Mouse (Mus musculus) midbrain, embryonic 12.5 days (tissue): Measurements from ENCODE around the gene Gprc5c. TPM values are rescaled to one million over a fixed set of nuclear protein-coding genes. Genes with fewer than 3 reads are reported as not detected.

Source experiments
- ATAC-seq: fragments of 200-750 bp; cut with Nextera tagmentation; 2 replicates; pipeline ENCODE4 v1.8.0; 2017; ENCODE audit warnings: low read depth, moderate TSS enrichment, moderate library complexity; ENCODE audit not compliant: low FRiP score
- H3K27ac ChIP-seq: fragments of 300-500 bp; sonication (generic); replicated peaks from 2 replicates; pipeline ENCODE4 v1.5.1; 2016; ENCODE audit warnings: mild to moderate bottlenecking
- H3K27me3 ChIP-seq: fragments of 300-500 bp; sonication (generic); 2 replicates; pipeline ENCODE4 v1.6.1; 2016; ENCODE audit warnings: mild to moderate bottlenecking
- H3K36me3 ChIP-seq: fragments of 300-500 bp; sonication (generic); 2 replicates; pipeline ENCODE4 v1.6.1; 2016
- H3K4me1 ChIP-seq: fragments of 300-500 bp; sonication (generic); 2 replicates; pipeline ENCODE4 v1.6.1; 2016
- H3K4me2 ChIP-seq: fragments of 300-500 bp; sonication (generic); replicated peaks from 2 replicates; pipeline ENCODE4 v1.6.1; 2016; ENCODE audit warnings: mild to moderate bottlenecking, moderate library complexity
- H3K4me3 ChIP-seq: fragments of 300-500 bp; sonication (generic); 2 replicates; pipeline ENCODE4 v1.5.1; 2016; ENCODE audit warnings: mild to moderate bottlenecking
- H3K9ac ChIP-seq: fragments of 300-500 bp; sonication (generic); replicated peaks from 2 replicates; pipeline ENCODE4 v1.6.1; 2016; ENCODE audit warnings: mild to moderate bottlenecking, moderate library complexity
- H3K9me3 ChIP-seq: fragments of 300-500 bp; sonication (generic); 2 replicates; pipeline ENCODE4 v1.6.1; 2016; ENCODE audit warnings: mild to moderate bottlenecking
- WGBS: fragments of 180-500 bp; shearing (Covaris S2); methylation state at CpG from one replicate; pipeline ENCODE4 v1.1.7; 2016; 5-methylcytosine and 5-hydroxymethylcytosine counted together
- polyA plus RNA-seq: library from polyadenylated mRNA; unstranded; fragments of >200 nt; fragmentation: Nextera tagmentation; extraction: Ambion mirVana; gene quantifications from 2 replicates; pipeline ENCODE4 v1.2.1, GENCODE M21; 2016

The Gprc5c gene
- polyA plus RNA-seq, 1 experiment from 2014 or later = 16.8 TPM

GRCm38 (mm10) chr11:114858641-114859040 lies 7.7 kb downstream of the Gprc5c start:
- Histone ChIP-seq H3K9ac (no peak overlapping the region), H3K4me1 (no peaks in the 10 kb centered on the region), H3K4me2 (no peak overlapping the region), H3K27ac (no peak overlapping the region), H3K36me3 (no peaks in the 10 kb centered on the region), H3K27me3 (peaks cover 14% of the 10 kb centered on the region; the same call in 1 of the 2 replicates), H3K4me3 (no peak overlapping the region), H3K9me3 (no peaks in the 10 kb centered on the region)
- 97% methylated on average over 2 of the region's 2 CpGs for WGBS
- no peak for ATAC-seq

- 90% methylated on average over 2 of the region's 2 CpGs for WGBS
- H3K4me1 ChIP-seq = no peaks in the 10 kb centered on the region
- no peaks in the 10 kb centered on the region for H3K9me3 ChIP-seq
- no peaks in the 10 kb centered on the region for H3K36me3 ChIP-seq
- no peaks in the 10 kb centered on the region; the same call in 1 of the 2 replicates for H3K27me3 ChIP-seq
- no peak for ATAC-seq
- H3K27ac ChIP-seq = no peak overlapping the region
- H3K9ac ChIP-seq = no peak overlapping the region
- H3K4me2 ChIP-seq = no peak overlapping the region
- no peak overlapping the region for H3K4me3 ChIP-seq
Measured at GRCm38 (mm10) chr11:114861057-114861456, 10.1 kb downstream of the Gprc5c start.

- Histone ChIP-seq H3K4me2 (no peak overlapping the region), H3K36me3 (no peaks in the 10 kb centered on the region), H3K4me3 (no peak overlapping the region), H3K9me3 (no peaks in the 10 kb centered on the region), H3K4me1 (no peaks in the 10 kb centered on the region), H3K27me3 (no peaks in the 10 kb centered on the region; the same call in 1 of the 2 replicates), H3K9ac (no peak overlapping the region), H3K27ac (no peak overlapping the region)
- 86% methylated on average over 3 of the region's 3 CpGs for WGBS
- ATAC-seq = no peak
Measured at GRCm38 (mm10) chr11:114862687-114863086, 11.7 kb downstream of the Gprc5c start.

GRCm38 (mm10) chr11:114863918-114864420 lies 13.0 kb downstream of the Gprc5c start:
- peaks cover 3% of the 10 kb centered on the region; the same call in 1 of the 2 replicates for H3K27me3 ChIP-seq
- H3K36me3 ChIP-seq = no peaks in the 10 kb centered on the region
- H3K4me1 ChIP-seq = no peaks in the 10 kb centered on the region
- no peak overlapping the region for H3K27ac ChIP-seq
- ATAC-seq = no peak
- H3K4me3 ChIP-seq = no peak overlapping the region
- 94% methylated on average over 21 of the region's 21 CpGs for WGBS
- no peak overlapping the region for H3K4me2 ChIP-seq
- H3K9me3 ChIP-seq = no peaks in the 10 kb centered on the region
- H3K9ac ChIP-seq = no peak overlapping the region

DNA sequence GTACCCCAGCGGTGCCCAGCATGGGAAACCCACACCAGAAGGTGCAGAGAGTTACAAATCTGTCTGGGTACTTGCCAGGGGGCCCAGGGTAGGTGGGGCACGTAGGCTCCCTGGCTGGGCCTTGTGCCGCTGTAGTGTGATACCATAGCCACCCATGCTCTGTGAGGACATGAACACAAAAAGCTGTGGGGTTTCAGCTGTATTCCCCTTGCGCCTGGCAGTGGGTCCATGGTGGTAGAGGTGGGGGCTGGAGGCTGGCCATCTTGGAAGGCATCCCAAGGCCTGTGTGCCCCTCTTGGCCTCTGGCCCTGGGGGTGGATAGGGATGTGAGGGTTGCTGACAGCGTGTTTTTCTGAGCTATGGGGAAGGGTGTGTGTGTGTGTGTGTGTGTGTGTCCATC lies 15.0 kb downstream of the Gprc5c start:
- no peak overlapping the region for H3K4me3 ChIP-seq
- no peak overlapping the region for H3K27ac ChIP-seq
- ATAC-seq = no peak
- no peaks in the 10 kb centered on the region for H3K36me3 ChIP-seq
- H3K4me2 ChIP-seq = no peak overlapping the region
- no peak overlapping the region for H3K9ac ChIP-seq
- H3K27me3 ChIP-seq = peaks cover 3% of the 10 kb centered on the region; the same call in 1 of the 2 replicates
- WGBS = 84% methylated on average over 5 of the region's 5 CpGs
- no peaks in the 10 kb centered on the region for H3K9me3 ChIP-seq
- no peaks in the 10 kb centered on the region for H3K4me1 ChIP-seq

GRCm38 (mm10) chr11:114866486-114867360 lies 15.8 kb downstream of the Gprc5c start:
- no peak overlapping the region for H3K9ac ChIP-seq
- H3K27me3 ChIP-seq = peaks cover 3% of the 10 kb centered on the region; the same call in 1 of the 2 replicates
- no peak for ATAC-seq
- H3K9me3 ChIP-seq = no peaks in the 10 kb centered on the region
- H3K4me3 ChIP-seq = no peak overlapping the region
- WGBS = 66% methylated on average over 10 of the region's 10 CpGs
- no peak overlapping the region for H3K27ac ChIP-seq
- H3K4me1 ChIP-seq = no peaks in the 10 kb centered on the region
- no peak overlapping the region for H3K4me2 ChIP-seq
- no peaks in the 10 kb centered on the region for H3K36me3 ChIP-seq

GRCm38 (mm10) chr11:114867361-114868235 lies 16.6 kb downstream of the Gprc5c start:
- 80% methylated on average over 11 of the region's 11 CpGs for WGBS
- Histone ChIP-seq H3K36me3 (no peaks in the 10 kb centered on the region), H3K9ac (no peak overlapping the region), H3K4me1 (peaks cover 3% of the 10 kb centered on the region), H3K4me3 (no peak overlapping the region), H3K4me2 (no peak overlapping the region), H3K9me3 (no peaks in the 10 kb centered on the region), H3K27me3 (peaks cover 3% of the 10 kb centered on the region; the same call in 1 of the 2 replicates), H3K27ac (no peak overlapping the region)
- ATAC-seq = no peak

DNA sequence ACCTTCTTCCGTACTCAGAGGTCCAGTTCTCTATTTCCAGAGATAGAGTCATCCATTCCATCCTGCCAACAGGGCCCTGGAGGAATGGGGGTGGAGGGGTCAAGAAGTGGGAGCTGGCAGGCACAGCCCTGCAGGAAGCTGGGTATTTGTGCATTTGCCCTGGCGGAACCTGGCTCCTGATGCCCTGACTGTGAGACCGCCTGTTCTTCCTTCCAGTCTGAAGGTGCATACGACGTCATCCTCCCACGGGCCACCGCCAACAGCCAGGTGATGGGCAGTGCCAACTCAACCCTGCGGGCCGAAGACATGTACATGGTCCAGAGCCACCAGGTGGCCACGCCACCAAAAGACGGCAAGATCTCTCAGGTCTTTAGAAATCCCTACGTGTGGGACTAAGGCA lies 17.3 kb downstream of the Gprc5c start:
- H3K9me3 ChIP-seq = no peaks in the 10 kb centered on the region
- no peak overlapping the region for H3K4me3 ChIP-seq
- peaks cover 3% of the 10 kb centered on the region; the same call in 1 of the 2 replicates for H3K27me3 ChIP-seq
- WGBS = 92% methylated on average over 12 of the region's 12 CpGs
- H3K4me1 ChIP-seq = peaks cover 10% of the 10 kb centered on the region
- no peak for ATAC-seq
- H3K36me3 ChIP-seq = no peaks in the 10 kb centered on the region
- no peak overlapping the region for H3K9ac ChIP-seq
- no peak overlapping the region for H3K4me2 ChIP-seq
- no peak overlapping the region for H3K27ac ChIP-seq

DNA sequence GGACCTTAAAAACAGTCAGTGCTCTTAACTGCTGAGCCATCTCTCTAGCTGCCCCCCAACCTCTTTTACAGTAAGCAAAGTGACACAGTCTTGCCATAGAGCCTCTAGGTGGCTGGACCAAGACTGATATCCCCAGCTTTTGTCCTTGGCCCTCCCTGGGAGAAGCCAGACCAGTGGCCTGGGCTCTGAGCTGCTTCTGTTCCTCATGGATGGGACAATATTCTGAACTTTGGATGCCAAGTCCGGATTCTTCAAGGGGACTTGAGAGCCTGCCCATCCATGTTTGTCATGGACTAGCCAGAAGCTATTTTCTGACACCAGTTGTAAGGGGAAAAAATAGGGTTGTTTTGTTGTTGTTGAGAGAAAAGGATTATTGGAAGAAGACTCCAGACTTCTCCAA lies 18.8 kb downstream of the Gprc5c start:
- no peak for ATAC-seq
- H3K36me3 ChIP-seq = no peaks in the 10 kb centered on the region
- no peak overlapping the region for H3K9ac ChIP-seq
- no peak overlapping the region for H3K27ac ChIP-seq
- H3K9me3 ChIP-seq = no peaks in the 10 kb centered on the region
- peaks cover 3% of the 10 kb centered on the region; the same call in 1 of the 2 replicates for H3K27me3 ChIP-seq
- 76% methylated on average over 1 of the region's 1 CpGs for WGBS
- H3K4me2 ChIP-seq = no peak overlapping the region
- no peak overlapping the region for H3K4me3 ChIP-seq
- H3K4me1 ChIP-seq = peaks cover 19% of the 10 kb centered on the region

- H3K36me3 ChIP-seq = no peaks in the 10 kb centered on the region
- H3K4me1 ChIP-seq = peaks cover 26% of the 10 kb centered on the region
- no peak overlapping the region for H3K4me2 ChIP-seq
- H3K4me3 ChIP-seq = no peak overlapping the region
- H3K27ac ChIP-seq = no peak overlapping the region
- no peaks in the 10 kb centered on the region for H3K9me3 ChIP-seq
- ATAC-seq = no peak
- 0 out of 2 replicates have a peak, but pooled peaks cover 6% of the 10 kb centered on the region for H3K27me3 ChIP-seq
- no peak overlapping the region for H3K9ac ChIP-seq
- WGBS = 85% methylated on average over 2 of the region's 2 CpGs
Measured at GRCm38 (mm10) chr11:114871540-114871939, 20.6 kb downstream of the Gprc5c start.

- ATAC-seq = no peak; the same call in 1 of the 2 replicates
- peak overlapping the region; percentile 42 for H3K27ac ChIP-seq
- H3K36me3 ChIP-seq = no peaks in the 10 kb centered on the region
- H3K4me3 ChIP-seq = no peak overlapping the region
- 0 out of 2 replicates have a peak, but pooled peaks cover 6% of the 10 kb centered on the region for H3K27me3 ChIP-seq
- peaks cover 26% of the 10 kb centered on the region for H3K4me1 ChIP-seq
- 24% methylated on average over 6 of the region's 6 CpGs for WGBS
- H3K9ac ChIP-seq = no peak overlapping the region
- no peaks in the 10 kb centered on the region for H3K9me3 ChIP-seq
- no peak overlapping the region for H3K4me2 ChIP-seq
Measured at GRCm38 (mm10) chr11:114873022-114873817, 22.3 kb downstream of the Gprc5c start.
